Mouse (Mus musculus) megakaryocyte, embryonic 14.5 days (primary cell): ENCODE data around the gene Ccdc24.

Source experiments
- FLI1 ChIP-seq: IDR thresholded peaks from 2 replicates; pipeline ENCODE4 v1.6.1; 2012; ENCODE audit warnings: low read length, inconsistent platforms, mixed read lengths
- GATA1 ChIP-seq: IDR thresholded peaks from 3 replicates; pipeline ENCODE4 v1.6.1; 2012; ENCODE audit warnings: mixed read lengths, low read length, inconsistent platforms, borderline replicate concordance

DNA sequence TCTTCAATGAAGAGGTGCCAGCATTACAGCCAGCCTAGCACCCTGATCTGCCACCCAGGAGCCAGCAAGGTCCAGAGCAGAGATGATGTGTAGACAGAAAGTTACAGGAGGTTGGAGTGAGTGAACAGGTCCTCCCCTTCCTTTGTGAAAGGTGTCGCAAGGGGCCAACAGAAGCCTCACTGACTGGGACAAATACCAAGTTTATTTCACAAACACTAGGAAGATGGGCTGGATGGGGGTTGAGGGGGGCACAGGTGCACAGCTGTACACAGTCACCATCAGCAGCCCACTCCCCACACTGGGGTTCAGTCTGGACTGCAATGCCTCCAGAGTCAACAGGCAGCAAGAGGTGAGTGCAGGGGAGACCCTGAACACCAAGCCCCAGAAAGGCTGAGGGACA is 11.8 kb upstream of the Ccdc24 start:
- TF ChIP-seq GATA1: no peak
- TF ChIP-seq FLI1: no peak
